8 mouse cellular contexts compared by ENCODE assay signal in the genomic region with DNA sequence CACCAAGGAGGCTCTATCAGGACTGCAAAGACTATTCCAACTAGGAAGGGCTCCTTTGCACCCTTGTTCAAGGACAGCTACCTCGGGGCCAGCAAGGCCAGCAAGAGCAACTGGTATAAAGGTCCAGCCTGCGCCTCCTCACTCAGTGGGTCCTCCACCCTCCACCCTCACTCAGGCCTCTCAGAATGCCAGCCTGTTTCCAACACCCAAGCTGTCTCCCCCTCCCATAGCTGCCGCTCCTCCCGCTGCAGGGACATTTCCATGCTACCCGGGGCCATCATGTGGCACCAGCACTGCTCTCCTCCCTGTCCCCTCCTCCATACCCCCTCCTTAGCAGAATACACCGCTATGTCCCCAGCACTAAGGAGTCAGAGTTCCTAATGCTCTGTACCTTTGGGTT. TPM values are rescaled to one million over a fixed set of nuclear protein-coding genes. Genes with fewer than 3 reads are reported as not detected.
DNase-seq lines count a peak whose midpoint lies in the region; ATAC-seq and TF ChIP-seq lines count a peak whose summit lies in the region.

No protein-coding gene starts in this region.

- peak overlapping the region; percentile 53; the same call in 1 of the 2 replicates for H3K4me2 ChIP-seq in lung, embryonic 16.5 days (ENCODE audit: low read depth, low read length)
- peak overlapping the region; percentile 71 for H3K4me2 ChIP-seq in hindbrain, postnatal 0 days (ENCODE audit: low read depth, low read length)
- peak overlapping the region; percentile 73 for H3K4me2 ChIP-seq in neural tube, embryonic 15.5 days

- H3K4me3 ChIP-seq in lung, embryonic 16.5 days (ENCODE audit: low read length): peak overlapping the region; percentile 42; the same call in 1 of the 2 replicates
- H3K4me3 ChIP-seq in hindbrain, postnatal 0 days (ENCODE audit: low read length): peak overlapping the region; percentile 58
- H3K4me3 ChIP-seq in neural tube, embryonic 15.5 days (replicated peaks): peak overlapping the region; percentile 63

- peaks cover 29% of the 10 kb centered on the region for H3K27me3 ChIP-seq in lung, embryonic 16.5 days (ENCODE audit: control insufficient read depth, insufficient read depth, low read depth, low read length)
- no peaks in the 10 kb centered on the region for H3K27me3 ChIP-seq in hindbrain, postnatal 0 days (ENCODE audit: insufficient read depth, low read length)
- no peaks in the 10 kb centered on the region for H3K27me3 ChIP-seq in neural tube, embryonic 15.5 days (replicated peaks)

- peaks cover 24% of the 10 kb centered on the region for H3K4me1 ChIP-seq in lung, embryonic 16.5 days (replicated peaks; ENCODE audit: control insufficient read depth, insufficient read depth, low read length)
- H3K4me1 ChIP-seq in hindbrain, postnatal 0 days (ENCODE audit: insufficient read depth, low read length): peaks cover 41% of the 10 kb centered on the region
- peaks cover 73% of the 10 kb centered on the region for H3K4me1 ChIP-seq in neural tube, embryonic 15.5 days

- no peak overlapping the region for H3K9ac ChIP-seq in lung, embryonic 16.5 days (ENCODE audit: low read length)
- peak overlapping the region; percentile 65 for H3K9ac ChIP-seq in hindbrain, postnatal 0 days (replicated peaks; ENCODE audit: low read length)
- H3K9ac ChIP-seq in neural tube, embryonic 15.5 days (replicated peaks): peak overlapping the region; percentile 64

- H3K36me3 ChIP-seq in lung, embryonic 16.5 days (ENCODE audit: control insufficient read depth, insufficient read depth, low read length): no peaks in the 10 kb centered on the region
- no peaks in the 10 kb centered on the region for H3K36me3 ChIP-seq in hindbrain, postnatal 0 days (ENCODE audit: insufficient read depth, low read length)
- no peaks in the 10 kb centered on the region for H3K36me3 ChIP-seq in neural tube, embryonic 15.5 days

- WGBS in lung, embryonic 16.5 days: 11% methylated on average over 6 of the region's 6 CpGs
- WGBS in hindbrain, postnatal 0 days: 5% methylated on average over 6 of the region's 6 CpGs
- WGBS in neural tube, embryonic 15.5 days: 9% methylated on average over 6 of the region's 6 CpGs

- peak; percentile 48 to 56 for DNase-seq in frontal cortex, postnatal 10 days (ENCODE audit: low spot score in 2 of 2)
- no peak for DNase-seq in frontal cortex, postnatal 14 days (ENCODE audit: low spot score in 2 of 2)
- DNase-seq in lung, postnatal 25 days (ENCODE audit: low spot score): no peak
- DNase-seq in hindbrain, postnatal 0 days (ENCODE audit: low spot score): peak; percentile 37
- no peak for DNase-seq in spleen, postnatal 36 days (ENCODE audit: low spot score in 2 of 2)
- no peak for DNase-seq in gastrocnemius, adult 8-10 months (ENCODE audit: low spot score in 2 of 2)

- H3K27ac ChIP-seq in lung, embryonic 16.5 days (ENCODE audit: low read length): no peak overlapping the region
- H3K27ac ChIP-seq in hindbrain, postnatal 0 days: peak overlapping the region; percentile 87
- peak overlapping the region; percentile 78 for H3K27ac ChIP-seq in neural tube, embryonic 15.5 days (replicated peaks)

- no peaks in the 10 kb centered on the region for H3K9me3 ChIP-seq in lung, embryonic 16.5 days (ENCODE audit: control insufficient read depth, low read length)
- no peaks in the 10 kb centered on the region for H3K9me3 ChIP-seq in hindbrain, postnatal 0 days (ENCODE audit: low read length)
- no peaks in the 10 kb centered on the region for H3K9me3 ChIP-seq in neural tube, embryonic 15.5 days (replicated peaks)

- ATAC-seq in lung, embryonic 16.5 days (ENCODE audit: low read depth): no peak
- ATAC-seq in hindbrain, postnatal 0 days: peak; percentile 27; the same call in 1 of the 2 replicates
- ATAC-seq in neural tube, embryonic 15.5 days (ENCODE audit: low FRiP score): peak; percentile 48

- no peak for TF ChIP-seq CTCF in hindbrain, postnatal 0 days (IDR thresholded peaks at IDR 0.05; ENCODE audit: low read depth)

RNA-seq across cellular contexts. Expression of a gene that starts 0.6 kb away (rescaled TPM):
- 0.04 and 0.18 TPM in 2 replicates for polyA plus RNA-seq in lung, embryonic 16.5 days (2015; fragmentation: Nextera tagmentation; extraction: Ambion mirVana)
- total RNA-seq in hindbrain, postnatal 0 days (2014; rRNA removed): 37.5 and 44.4 TPM in 2 replicates
- 15.2 and 16.3 TPM in 2 replicates for polyA plus RNA-seq in hindbrain, postnatal 0 days (2015; fragmentation: Nextera tagmentation; extraction: Ambion mirVana)
- 12.4 and 15.0 TPM in 2 replicates for polyA plus RNA-seq in neural tube, embryonic 15.5 days (2015; fragmentation: Nextera tagmentation; extraction: Ambion mirVana)
- total RNA-seq in gastrocnemius, adult 8-10 months (2022): under 1 TPM; 0.07 to 0.31 (median 0.19) TPM

Comparison
In these comparisons a context has a peak if more than half of its experiments do, and no peak if none do; other contexts are left out.
1. DNase-seq: peak in frontal cortex, postnatal 10 days (2 of 2) and hindbrain, postnatal 0 days (single experiment); none in frontal cortex, postnatal 14 days (0 of 2), lung, postnatal 25 days (single experiment), spleen, postnatal 36 days (0 of 2) and gastrocnemius, adult 8-10 months (0 of 2).
2. RNA of a gene that starts 0.6 kb away (polyA plus RNA-seq): 15.2 to 16.3 TPM in hindbrain, postnatal 0 days and 12.4 to 15.0 TPM in neural tube, embryonic 15.5 days; 0.04 to 0.18 TPM in lung, embryonic 16.5 days; every median in the first group is over 10 times any median in the second.
3. Peak in every context shown above with its lines, with median percentiles within 50 percentile points of each other: H3K4me2 ChIP-seq and H3K4me3 ChIP-seq.